8 mouse cellular contexts compared by ENCODE assay signal in genomic region chr2:60880789-60881570, GRCm38 (mm10).
A peak's percentile ranks its signal among the peaks of the same experiment; 100 is the strongest.
DNase-seq lines count a peak whose midpoint lies in the region; ATAC-seq and TF ChIP-seq lines count a peak whose summit lies in the region.

No protein-coding gene starts in this region.

- no peaks in the 10 kb centered on the region for H3K9me3 ChIP-seq in hindbrain, embryonic 16.5 days (ENCODE audit: control insufficient read depth, low read length)

- peak overlapping the region; percentile 91 for H3K4me3 ChIP-seq in gastrocnemius, adult 2 months
- H3K4me3 ChIP-seq in hindbrain, embryonic 16.5 days (ENCODE audit: low read length): peak overlapping the region; percentile 85

- H3K4me1 ChIP-seq in hindbrain, embryonic 16.5 days (ENCODE audit: control insufficient read depth, insufficient read depth, low read depth, low read length): peaks cover 9% of the 10 kb centered on the region

- peak overlapping the region; percentile 77 for H3K4me2 ChIP-seq in hindbrain, embryonic 16.5 days (ENCODE audit: low read length)

- H3K27ac ChIP-seq in gastrocnemius, adult 2 months: peak overlapping the region; percentile 95
- H3K27ac ChIP-seq in hindbrain, embryonic 16.5 days (ENCODE audit: low read depth, low read length): peak overlapping the region; percentile 88

- WGBS in hindbrain, embryonic 16.5 days: under 1% methylated on average over 39 of the region's 104 CpGs

- ATAC-seq in hindbrain, embryonic 16.5 days: peak; percentile 89
- ATAC-seq in megakaryocyte-erythroid progenitor cell, adult 5-6 weeks (replicated peaks; ENCODE audit: low FRiP score, low TSS enrichment, poor library complexity, severe bottlenecking): peak; percentile 54

- H3K36me3 ChIP-seq in hindbrain, embryonic 16.5 days (ENCODE audit: control insufficient read depth, insufficient read depth, low read length): no peaks in the 10 kb centered on the region

- TF ChIP-seq CTCF in gastrocnemius, adult 2 months (IDR thresholded peaks at IDR 0.05): peak; percentile 10; the same call in 1 of the 2 replicates

- intact Hi-C loops in gastrocnemius, adult 2 months (cut with DNase I): loop anchor here (1.0 to 5.0 kb wide), 2 partner anchors 27 to 74 kb away; no protein-coding TSS in a partner anchor
- intact Hi-C loops in left cerebral cortex, postnatal 36 days (cut with DNase I): no loop called here

- no peaks in the 10 kb centered on the region for H3K27me3 ChIP-seq in hindbrain, embryonic 16.5 days (replicated peaks; ENCODE audit: control insufficient read depth, insufficient read depth, low read length)

- peak overlapping the region; percentile 88 for H3K9ac ChIP-seq in hindbrain, embryonic 16.5 days (ENCODE audit: low read depth, low read length)

- DNase-seq in R1 (ENCODE audit: low read depth, low spot score): peak; percentile 62
- peak; percentile 45 to 69 for DNase-seq in cerebellum, postnatal 14 days
- DNase-seq in gastrocnemius, adult 2 months: peak; percentile 90
- DNase-seq in left cerebral cortex, postnatal 36 days (ENCODE audit: low spot score in 2 of 2): peak; percentile 60 to 74
- DNase-seq in right cerebral cortex, postnatal 25 days: peak; percentile 70
- peak; percentile 68 to 77 for DNase-seq in urinary bladder, postnatal 36 days (ENCODE audit: low spot score in 2 of 2)

Comparison
In these comparisons a context has a peak if more than half of its experiments do, and no peak if none do; other contexts are left out.
1. Peak in every context shown above with its lines: DNase-seq, ATAC-seq, H3K4me3 ChIP-seq and H3K27ac ChIP-seq.